Mouse (Mus musculus) kidney, adult 2 months (tissue): ENCODE measurements at regions not wholly inside any gene's neighbourhood (a gene's known extent, or its start where the extent isn't known, plus 50 kb on each side); places are given as distances from the start of the nearest gene placed in this dataset.

Source experiments
- CTCF ChIP-seq: fragments of 200-500 bp; conservative IDR thresholded peaks from 2 replicates; pipeline ENCODE4 v1.5.1; 2011; ENCODE audit warnings: low read depth, mild to moderate bottlenecking, control low read depth, low read length, moderate library complexity, mixed read lengths; ENCODE audit not compliant: insufficient read depth, insufficient read length
- POLR2A ChIP-seq: fragments of 200-500 bp; IDR thresholded peaks from one replicate; pipeline ENCODE4 v1.6.1; 2011; ENCODE audit warnings: low read depth, low read length, control low read depth

DNA sequence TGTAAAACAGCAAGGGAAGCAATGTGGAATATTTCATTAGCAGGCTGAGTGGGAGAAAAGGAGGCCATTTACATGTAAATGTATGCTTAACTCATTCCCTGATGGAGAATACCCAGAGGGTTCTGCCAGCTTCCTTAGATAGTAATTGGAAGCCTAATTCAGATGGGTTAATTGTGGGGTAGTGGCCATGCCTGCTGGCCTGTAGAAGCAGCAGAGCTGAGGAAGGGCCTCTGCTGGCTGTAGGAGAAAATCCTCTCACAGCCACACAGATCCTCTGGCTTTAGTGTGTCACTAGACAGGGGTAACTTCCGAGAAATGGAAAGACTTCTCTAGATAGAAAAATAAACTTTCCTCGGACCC, 1588.7 kb upstream of the Got2 start:
- no peak for TF ChIP-seq POLR2A
- no peak for TF ChIP-seq CTCF
